In the genomic region with DNA sequence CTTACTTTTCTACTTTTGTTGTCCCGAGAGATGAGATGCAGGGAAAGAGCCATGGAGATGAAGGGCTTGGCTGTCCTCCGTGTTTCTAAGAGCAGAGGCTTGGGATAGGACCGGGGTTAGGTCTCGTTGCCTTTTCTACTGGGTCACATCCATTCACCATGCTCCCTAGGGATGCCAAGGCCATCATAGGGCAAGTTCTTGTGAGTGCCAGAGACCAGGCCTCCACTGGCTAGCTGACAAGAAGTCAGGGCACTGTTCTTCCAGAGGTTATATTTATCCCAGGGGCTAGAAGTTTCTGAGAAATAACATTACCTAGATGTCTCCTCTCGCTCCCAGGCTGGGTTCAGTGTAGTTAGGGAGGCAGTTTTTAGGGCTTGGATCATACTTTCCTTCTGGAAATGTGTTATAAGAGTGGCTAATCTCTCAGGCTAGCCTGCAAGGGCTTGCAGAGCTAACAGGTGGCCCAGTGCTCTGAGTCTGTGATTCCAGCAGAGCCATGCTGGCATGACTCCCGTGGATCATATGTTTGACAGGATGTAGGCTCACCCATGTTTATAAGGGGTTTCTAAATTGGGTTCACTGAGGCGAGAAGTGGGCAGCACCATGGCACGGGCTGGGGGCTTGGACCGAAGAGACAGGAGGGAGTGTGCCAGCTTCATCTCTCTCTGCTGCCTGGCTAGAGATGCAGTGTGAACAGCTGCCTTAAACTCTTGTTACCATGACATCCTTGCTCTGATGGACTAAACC, we compare ENCODE assay signal across 10 mouse cellular contexts.
DNase-seq lines count a peak whose midpoint lies in the region; ATAC-seq and TF ChIP-seq lines count a peak whose summit lies in the region.
"Had no signal": no experiment of that assay in that cellular context is flagged by ENCODE, and none has a peak within 500 bp of the region (broad histone marks: within the 10 kb centered on the region; RNA-seq: fewer than 3 reads in every experiment).

No protein-coding gene starts in this region.

- H3K4me2 ChIP-seq in heart, embryonic 14.5 days (ENCODE audit: low read length) = no peak overlapping the region
- H3K4me2 ChIP-seq: liver, embryonic 13.5 days had no signal

- H3K27ac ChIP-seq in heart, adult 2 months = peak overlapping the region; percentile 60
- no peak overlapping the region; the same call in 1 of the 2 replicates for H3K27ac ChIP-seq in heart, embryonic 10.5 days
- peak overlapping the region; percentile 50 to 62 for H3K27ac ChIP-seq in heart, embryonic 14.5 days (replicated peaks in 1 of 2; ENCODE audit: control insufficient read depth in 1 of 2, insufficient read depth in 1 of 2, low read depth in 2 of 2, low read length in 2 of 2)
- H3K27ac ChIP-seq in embryonic facial prominence, embryonic 10.5 days (replicated peaks) = no peak overlapping the region
- H3K27ac ChIP-seq: liver, embryonic 13.5 days had no signal

- no peak for TF ChIP-seq POLR2A in heart, adult 2 months (IDR thresholded peaks at IDR 0.05; ENCODE audit: insufficient read depth, low read depth, low read length)

- H3K9me3 ChIP-seq in heart, embryonic 10.5 days = no peaks in the 10 kb centered on the region
- no peaks in the 10 kb centered on the region for H3K9me3 ChIP-seq in heart, embryonic 14.5 days (ENCODE audit: control insufficient read depth, low read length)
- no peaks in the 10 kb centered on the region for H3K9me3 ChIP-seq in embryonic facial prominence, embryonic 10.5 days
- H3K9me3 ChIP-seq: liver, embryonic 13.5 days had no signal

- no peak for ATAC-seq in heart, embryonic 14.5 days (ENCODE audit: insufficient number of reproducible peaks, insufficient read depth, low FRiP score, low read depth)
- ATAC-seq: intestine, embryonic 16.5 days had no signal

- H3K4me3 ChIP-seq in heart, adult 2 months = no peak overlapping the region
- H3K4me3 ChIP-seq in heart, embryonic 10.5 days = no peak overlapping the region
- no peak overlapping the region for H3K4me3 ChIP-seq in heart, embryonic 14.5 days (ENCODE audit: control insufficient read depth in 1 of 2, insufficient read depth in 1 of 2, low read depth in 1 of 2, low read length in 2 of 2)
- no peak overlapping the region for H3K4me3 ChIP-seq in embryonic facial prominence, embryonic 10.5 days
- H3K4me3 ChIP-seq: liver, embryonic 13.5 days had no signal

- intact Hi-C loops in heart, adult 2 months (cut with DNase I) = no loop called here

- peak in 1 of 2 experiments; percentile 27 for DNase-seq in heart, adult 2 months
- DNase-seq in heart, embryonic 10.5 days (ENCODE audit: low spot score) = no peak
- peak; percentile 79 to 80 for DNase-seq in cerebellum, postnatal 14 days
- DNase-seq in right cerebral cortex, adult 2 months (ENCODE audit: low spot score in 2 of 2) = peak; percentile 73 to 82
- DNase-seq in embryonic facial prominence, embryonic 10.5 days (ENCODE audit: low spot score) = no peak
- no peak for DNase-seq in adrenal gland, adult 8-10 months
- no peak for DNase-seq in T-cell, adult 2 months (ENCODE audit: low spot score)
- DNase-seq: liver, embryonic 13.5 days had no signal

- H3K36me3 ChIP-seq in heart, adult 2 months (ENCODE audit: control insufficient read depth, insufficient read depth, low read length) = no peaks in the 10 kb centered on the region
- no peaks in the 10 kb centered on the region for H3K36me3 ChIP-seq in heart, embryonic 10.5 days
- no peaks in the 10 kb centered on the region for H3K36me3 ChIP-seq in heart, embryonic 14.5 days (ENCODE audit: control insufficient read depth, insufficient read depth, low read length)
- H3K36me3 ChIP-seq in embryonic facial prominence, embryonic 10.5 days (replicated peaks) = no peaks in the 10 kb centered on the region
- H3K36me3 ChIP-seq: liver, embryonic 13.5 days had no signal

- no peaks in the 10 kb centered on the region for H3K79me2 ChIP-seq in heart, adult 2 months (replicated peaks; ENCODE audit: control insufficient read depth, insufficient read depth, low read length)

- 0 out of 2 replicates have a peak, but pooled peaks have one; percentile 4 for TF ChIP-seq EP300 in heart, adult 2 months (IDR thresholded peaks at IDR 0.05; ENCODE audit: insufficient read depth, low read depth, low read length)

- H3K27me3 ChIP-seq in heart, adult 2 months (ENCODE audit: control insufficient read depth, insufficient read depth, low read length) = no peaks in the 10 kb centered on the region
- no peaks in the 10 kb centered on the region for H3K27me3 ChIP-seq in heart, embryonic 10.5 days (ENCODE audit: insufficient read depth, poor library complexity, severe bottlenecking)
- no peaks in the 10 kb centered on the region for H3K27me3 ChIP-seq in heart, embryonic 14.5 days (ENCODE audit: control insufficient read depth, insufficient read depth, low read length)
- H3K27me3 ChIP-seq in embryonic facial prominence, embryonic 10.5 days (replicated peaks; ENCODE audit: low read depth, poor library complexity, severe bottlenecking) = no peaks in the 10 kb centered on the region
- H3K27me3 ChIP-seq: liver, embryonic 13.5 days had no signal

- H3K4me1 ChIP-seq in heart, adult 2 months (ENCODE audit: control insufficient read depth, insufficient read depth, low read length) = peaks cover 3% of the 10 kb centered on the region; the same call in 1 of the 2 replicates
- peaks cover 13% of the 10 kb centered on the region for H3K4me1 ChIP-seq in heart, embryonic 10.5 days
- peaks cover 19 to 30% of the 10 kb centered on the region in 2 experiments for H3K4me1 ChIP-seq in heart, embryonic 14.5 days (ENCODE audit: control insufficient read depth in 2 of 2, insufficient read depth in 2 of 2, low read length in 2 of 2)
- H3K4me1 ChIP-seq in embryonic facial prominence, embryonic 10.5 days = peaks cover 16% of the 10 kb centered on the region

- H3K9ac ChIP-seq in heart, adult 2 months (ENCODE audit: low read depth, low read length) = no peak overlapping the region
- no peak overlapping the region for H3K9ac ChIP-seq in heart, embryonic 14.5 days (ENCODE audit: low read length)
- H3K9ac ChIP-seq: liver, embryonic 13.5 days had no signal

- TF ChIP-seq CTCF in heart, adult 2 months (IDR thresholded peaks at IDR 0.05) = no peak

- 49% methylated on average over 9 of the region's 9 CpGs for WGBS in heart, adult 2 months
- WGBS in heart, embryonic 10.5 days = 86% methylated on average over 9 of the region's 9 CpGs
- 80% methylated on average over 9 of the region's 9 CpGs for WGBS in heart, embryonic 14.5 days
- 87% methylated on average over 9 of the region's 9 CpGs for WGBS in embryonic facial prominence, embryonic 10.5 days

Comparison
In these comparisons a context has a peak if more than half of its experiments do, and no peak if none do; other contexts are left out.
1. H3K27ac ChIP-seq: peak in heart, adult 2 months (single experiment) and heart, embryonic 14.5 days (2 of 2); none in heart, embryonic 10.5 days (single experiment) and embryonic facial prominence, embryonic 10.5 days (single experiment).
2. DNase-seq: peak in cerebellum, postnatal 14 days (2 of 2) and right cerebral cortex, adult 2 months (2 of 2); none in heart, embryonic 10.5 days (single experiment), embryonic facial prominence, embryonic 10.5 days (single experiment), adrenal gland, adult 8-10 months (single experiment) and T-cell, adult 2 months (single experiment).